14 mouse cellular contexts compared by ENCODE assay signal in genomic region chr16:56062981-56063380, GRCm38 (mm10).
"Had no signal": no experiment of that assay in that cellular context is flagged by ENCODE, and none has a peak within 500 bp of the region (broad histone marks: within the 10 kb centered on the region; RNA-seq: fewer than 3 reads in every experiment).

No protein-coding gene starts in this region.

- H3K36me3 ChIP-seq: kidney, embryonic 15.5 days; limb, embryonic 12.5 days; liver, embryonic 13.5 days; lung, embryonic 15.5 days; midbrain, embryonic 12.5 days; stomach, embryonic 15.5 days had no signal

- ATAC-seq: intestine, embryonic 16.5 days; liver, postnatal 0 days had no signal

- DNase-seq: kidney, adult 2 months; kidney, postnatal 14 days; liver, embryonic 13.5 days; liver, postnatal 0 days; lung, postnatal 14 days; thymus, adult 2 months; thymus, postnatal 25 days had no signal

- H3K27ac ChIP-seq: kidney, embryonic 15.5 days; limb, embryonic 12.5 days; lung, embryonic 15.5 days; midbrain, embryonic 12.5 days; stomach, embryonic 15.5 days had no signal

- H3K4me1 ChIP-seq: kidney, embryonic 15.5 days; limb, embryonic 12.5 days; lung, embryonic 15.5 days; midbrain, embryonic 12.5 days had no signal

- H3K9ac ChIP-seq: kidney, embryonic 15.5 days; limb, embryonic 12.5 days; liver, embryonic 13.5 days; liver, postnatal 0 days; lung, embryonic 15.5 days; midbrain, embryonic 12.5 days; stomach, embryonic 15.5 days had no signal

- H3K4me3 ChIP-seq: kidney, embryonic 15.5 days; limb, embryonic 12.5 days; liver, embryonic 13.5 days; lung, embryonic 15.5 days; megakaryocyte, embryonic 14.5 days; midbrain, embryonic 12.5 days; stomach, embryonic 15.5 days had no signal

- H3K4me2 ChIP-seq: kidney, embryonic 15.5 days; limb, embryonic 12.5 days; lung, embryonic 15.5 days; midbrain, embryonic 12.5 days; stomach, embryonic 15.5 days had no signal

- H3K27me3 ChIP-seq: kidney, embryonic 15.5 days; limb, embryonic 12.5 days; liver, embryonic 13.5 days; lung, embryonic 15.5 days; megakaryocyte, embryonic 14.5 days; stomach, embryonic 15.5 days had no signal

- H3K9me3 ChIP-seq: kidney, embryonic 15.5 days; limb, embryonic 12.5 days; liver, embryonic 13.5 days; lung, embryonic 15.5 days; megakaryocyte, embryonic 14.5 days; midbrain, embryonic 12.5 days; stomach, embryonic 15.5 days had no signal
